ENCODE assay signal across 31 mouse cellular contexts in the genomic region with DNA sequence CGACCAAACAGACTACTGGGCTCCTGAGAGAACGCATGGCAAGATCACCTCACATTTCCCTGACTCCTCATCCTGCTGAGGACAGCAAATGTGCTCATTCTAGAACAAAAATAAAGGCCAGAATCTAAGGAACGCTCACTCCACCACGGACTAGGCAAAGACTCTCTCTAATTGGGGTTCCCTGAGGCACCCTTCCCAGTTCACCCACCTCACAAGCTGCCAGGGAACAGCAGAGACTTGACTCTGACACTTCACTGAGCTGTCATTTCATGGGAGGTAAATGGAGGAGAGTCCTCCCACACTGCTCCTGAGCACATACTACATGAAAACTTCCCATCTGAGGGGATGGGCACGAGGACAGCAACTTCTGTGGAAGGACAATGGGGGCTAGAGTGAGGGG. TPM values are rescaled to one million over a fixed set of nuclear protein-coding genes. Genes with fewer than 3 reads are reported as not detected.
"Had no signal": no experiment of that assay in that cellular context is flagged by ENCODE, and none has a peak within 500 bp of the region (broad histone marks: within the 10 kb centered on the region; RNA-seq: fewer than 3 reads in every experiment).

No protein-coding gene starts in this region.

- H3K36me3 ChIP-seq: liver, embryonic 12.5 days; liver, embryonic 13.5 days; liver, embryonic 15.5 days; lung, embryonic 15.5 days had no signal

- H3K4me1 ChIP-seq: limb, embryonic 10.5 days; limb, embryonic 12.5 days; limb, embryonic 13.5 days; lung, embryonic 15.5 days had no signal

- H3K9me3 ChIP-seq: limb, embryonic 10.5 days; liver, embryonic 12.5 days; liver, embryonic 13.5 days; liver, embryonic 15.5 days; lung, embryonic 15.5 days had no signal

- H3K9ac ChIP-seq: limb, embryonic 12.5 days; limb, embryonic 13.5 days; limb, embryonic 15.5 days; liver, embryonic 12.5 days; liver, embryonic 13.5 days; liver, embryonic 14.5 days; liver, embryonic 15.5 days; liver, postnatal 0 days; lung, embryonic 14.5 days; lung, embryonic 15.5 days; midbrain, embryonic 12.5 days; midbrain, embryonic 13.5 days; midbrain, embryonic 15.5 days had no signal

- H3K4me3 ChIP-seq: limb, embryonic 10.5 days; limb, embryonic 12.5 days; limb, embryonic 13.5 days; limb, embryonic 15.5 days; liver, embryonic 12.5 days; liver, embryonic 13.5 days; liver, embryonic 15.5 days; lung, embryonic 15.5 days; megakaryocyte, embryonic 14.5 days; midbrain, embryonic 10.5 days; midbrain, embryonic 12.5 days; midbrain, embryonic 13.5 days; midbrain, embryonic 15.5 days; myocyte had no signal

- H3K4me2 ChIP-seq: limb, embryonic 12.5 days; limb, embryonic 13.5 days; limb, embryonic 15.5 days; liver, embryonic 11.5 days; liver, embryonic 12.5 days; liver, embryonic 13.5 days; liver, embryonic 15.5 days; lung, embryonic 14.5 days; lung, embryonic 15.5 days; midbrain, embryonic 11.5 days; midbrain, embryonic 12.5 days; midbrain, embryonic 13.5 days; midbrain, embryonic 15.5 days had no signal

- ATAC-seq: liver, embryonic 12.5 days; liver, postnatal 0 days; lung, postnatal 0 days; midbrain, embryonic 13.5 days; midbrain, embryonic 15.5 days; midbrain, embryonic 16.5 days had no signal

- H3K27ac ChIP-seq: limb, embryonic 10.5 days; limb, embryonic 12.5 days; limb, embryonic 13.5 days; limb, embryonic 15.5 days; liver, embryonic 12.5 days; liver, embryonic 13.5 days; liver, embryonic 14.5 days; liver, embryonic 15.5 days; lung, embryonic 15.5 days; macrophage; midbrain, embryonic 10.5 days; midbrain, embryonic 12.5 days; midbrain, embryonic 13.5 days; midbrain, embryonic 15.5 days had no signal

- H3K27me3 ChIP-seq: limb, embryonic 12.5 days; limb, embryonic 13.5 days; limb, embryonic 15.5 days; liver, embryonic 12.5 days; liver, embryonic 13.5 days; liver, embryonic 15.5 days; lung, embryonic 15.5 days; midbrain, embryonic 12.5 days; midbrain, embryonic 13.5 days; midbrain, embryonic 15.5 days had no signal

- DNase-seq: left cerebral cortex, postnatal 4 days; liver; liver, embryonic 13.5 days; liver, postnatal 0 days; lung, adult 18-20 months; lung, adult 2 months; lung, embryonic 14.5 days; lung, postnatal 10 days; lung, postnatal 14 days; lung, postnatal 36 days; lung, postnatal 4 days; midbrain, embryonic 14.5 days had no signal

RNA-seq across cellular contexts. Expression of gene Mark1, which starts 37.5 kb away (rescaled TPM):
- polyA plus RNA-seq: macrophage, myocyte had no signal
